Mouse (Mus musculus): ENCODE data around the gene Rpl27a.

Gene Rpl27a

DNA sequence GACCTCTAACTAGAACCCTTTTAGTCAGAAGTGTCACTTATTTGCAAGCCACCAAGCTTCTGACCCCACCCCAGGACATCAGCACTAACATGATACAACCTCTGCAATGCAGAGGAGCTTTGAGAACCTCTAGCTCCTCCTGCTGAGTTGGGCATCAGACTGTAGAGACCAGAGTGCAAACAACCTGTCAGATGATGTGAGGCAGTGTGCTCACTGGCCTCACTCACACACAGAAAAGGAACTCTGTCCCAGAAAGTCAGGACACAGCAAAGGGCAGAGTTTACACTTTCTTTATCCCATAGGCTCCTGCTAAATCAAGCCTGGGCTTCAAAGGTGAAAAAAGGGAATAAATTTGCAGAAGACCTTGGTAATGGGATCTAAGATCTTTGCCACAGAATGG, 47.4 kb downstream of the Rpl27a start:
- no peak for DNase-seq (ENCODE audit: low spot score)

GRCm38 (mm10) chr7:109566841-109567768, 48.2 kb downstream of the Rpl27a start:
- no peak for DNase-seq (ENCODE audit: low spot score)

DNA sequence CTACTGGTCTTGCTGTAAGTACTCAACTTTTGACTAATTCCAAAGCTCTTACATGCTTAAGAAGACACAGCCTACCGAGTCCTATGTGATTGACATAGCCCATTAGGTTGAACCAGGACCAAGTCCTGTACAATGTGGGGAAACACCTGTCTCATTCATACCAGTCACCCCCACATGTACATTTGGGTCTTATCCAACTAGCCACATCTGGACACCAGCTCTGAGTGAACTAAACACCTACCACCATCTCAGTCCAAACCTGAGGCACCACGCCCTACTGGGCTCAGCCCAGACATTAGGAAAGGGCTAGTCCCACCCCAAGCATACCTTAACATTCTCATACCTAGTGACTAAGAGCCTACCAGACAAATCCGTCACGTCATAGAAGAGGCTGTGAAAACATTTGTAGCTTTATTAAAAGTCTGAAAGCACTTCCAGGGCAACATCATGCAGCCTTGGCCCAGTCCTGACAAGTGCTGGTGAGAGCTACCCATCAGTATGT, 49.5 kb downstream of the Rpl27a start:
- DNase-seq (ENCODE audit: low spot score) = no peak
